Mouse (Mus musculus): ENCODE results near the gene Gm10134. TPM values are rescaled to one million over a fixed set of nuclear protein-coding genes. Genes with fewer than 3 reads are reported as not detected.

Gene Gm10134
- polyA plus RNA-seq, 1 experiment = not detected

- no peak overlapping the region for H3K4me3 ChIP-seq (replicated peaks; ENCODE audit: control insufficient read depth, low read depth, low read length)
- no peak overlapping the region for H3K27ac ChIP-seq (ENCODE audit: control insufficient read depth, insufficient read depth, low read depth, low read length, poor library complexity)
- TF ChIP-seq POLR2A (IDR thresholded peaks at IDR 0.05; ENCODE audit: borderline replicate concordance, control insufficient read depth, low read depth, low read length) (no peak), CTCF (IDR thresholded peaks at IDR 0.05; ENCODE audit: control insufficient read depth, insufficient read depth, low read length) (no peak)
- H3K4me1 ChIP-seq (ENCODE audit: control insufficient read depth, insufficient read depth, low read length) = peaks cover 7% of the 10 kb centered on the region
- WGBS = 79% methylated on average over 7 of the region's 7 CpGs
Measured at GRCm38 (mm10) chr2:28530311-28530710, 24.4 kb downstream of the Gm10134 start.

- H3K4me3 ChIP-seq (replicated peaks; ENCODE audit: control insufficient read depth, low read depth, low read length) = peak overlapping the region; percentile 10
- H3K27ac ChIP-seq (ENCODE audit: control insufficient read depth, insufficient read depth, low read depth, low read length, poor library complexity) = peak overlapping the region; percentile 17; the same call in 1 of the 2 replicates
- WGBS = 3% methylated on average over 49 of the region's 49 CpGs
- peaks cover 5% of the 10 kb centered on the region for H3K4me1 ChIP-seq (ENCODE audit: control insufficient read depth, insufficient read depth, low read length)
- TF ChIP-seq POLR2A (IDR thresholded peaks at IDR 0.05; ENCODE audit: borderline replicate concordance, control insufficient read depth, low read depth, low read length) (peak; percentile 35; the same call in 1 of the 2 replicates), CTCF (IDR thresholded peaks at IDR 0.05; ENCODE audit: control insufficient read depth, insufficient read depth, low read length) (no peak)
Measured at GRCm38 (mm10) chr2:28532938-28533771, 27.3 kb downstream of the Gm10134 start.

GRCm38 (mm10) chr2:28533901-28534435 lies 28.1 kb downstream of the Gm10134 start:
- Histone ChIP-seq H3K4me1 (ENCODE audit: control insufficient read depth, insufficient read depth, low read length) (peaks cover 5% of the 10 kb centered on the region), H3K4me3 (replicated peaks; ENCODE audit: control insufficient read depth, low read depth, low read length) (no peak overlapping the region), H3K27ac (ENCODE audit: control insufficient read depth, insufficient read depth, low read depth, low read length, poor library complexity) (no peak overlapping the region)
- WGBS = 60% methylated on average over 7 of the region's 7 CpGs
- no peak for TF ChIP-seq CTCF (IDR thresholded peaks at IDR 0.05; ENCODE audit: control insufficient read depth, insufficient read depth, low read length)
- no peak for TF ChIP-seq POLR2A (IDR thresholded peaks at IDR 0.05; ENCODE audit: borderline replicate concordance, control insufficient read depth, low read depth, low read length)

- TF ChIP-seq CTCF (IDR thresholded peaks at IDR 0.05; ENCODE audit: control insufficient read depth, insufficient read depth, low read length) (no peak), POLR2A (IDR thresholded peaks at IDR 0.05; ENCODE audit: borderline replicate concordance, control insufficient read depth, low read depth, low read length) (no peak)
- Histone ChIP-seq H3K4me1 (ENCODE audit: control insufficient read depth, insufficient read depth, low read length) (peaks cover 5% of the 10 kb centered on the region), H3K27ac (ENCODE audit: control insufficient read depth, insufficient read depth, low read depth, low read length, poor library complexity) (no peak overlapping the region), H3K4me3 (replicated peaks; ENCODE audit: control insufficient read depth, low read depth, low read length) (no peak overlapping the region)
- 68% methylated on average over 11 of the region's 11 CpGs for WGBS
Measured at GRCm38 (mm10) chr2:28534436-28535262, 28.8 kb downstream of the Gm10134 start.

GRCm38 (mm10) chr2:28535263-28535540 lies 29.3 kb downstream of the Gm10134 start:
- H3K27ac ChIP-seq (ENCODE audit: control insufficient read depth, insufficient read depth, low read depth, low read length, poor library complexity) = no peak overlapping the region
- no peak overlapping the region for H3K4me3 ChIP-seq (replicated peaks; ENCODE audit: control insufficient read depth, low read depth, low read length)
- H3K4me1 ChIP-seq (ENCODE audit: control insufficient read depth, insufficient read depth, low read length) = peaks cover 7% of the 10 kb centered on the region
- 72% methylated on average over 4 of the region's 4 CpGs for WGBS
- TF ChIP-seq POLR2A (IDR thresholded peaks at IDR 0.05; ENCODE audit: borderline replicate concordance, control insufficient read depth, low read depth, low read length) = no peak
- TF ChIP-seq CTCF (IDR thresholded peaks at IDR 0.05; ENCODE audit: control insufficient read depth, insufficient read depth, low read length) = no peak

- no peak overlapping the region for H3K27ac ChIP-seq (ENCODE audit: control insufficient read depth, insufficient read depth, low read depth, low read length, poor library complexity)
Measured at GRCm38 (mm10) chr2:28535650-28536049, 29.8 kb downstream of the Gm10134 start.

GRCm38 (mm10) chr2:28536166-28536565 lies 30.3 kb downstream of the Gm10134 start:
- Histone ChIP-seq H3K4me1 (ENCODE audit: control insufficient read depth, insufficient read depth, low read length) (peaks cover 10% of the 10 kb centered on the region), H3K27ac (ENCODE audit: control insufficient read depth, insufficient read depth, low read depth, low read length, poor library complexity) (no peak overlapping the region)

More at GRCm38 (mm10) chr2:28535650-28536049, 29.8 kb downstream of the Gm10134 start:
- TF ChIP-seq POLR2A (IDR thresholded peaks at IDR 0.05; ENCODE audit: borderline replicate concordance, control insufficient read depth, low read depth, low read length) (no peak), CTCF (IDR thresholded peaks at IDR 0.05; ENCODE audit: control insufficient read depth, insufficient read depth, low read length) (no peak)
- H3K4me3 ChIP-seq (replicated peaks; ENCODE audit: control insufficient read depth, low read depth, low read length) = no peak overlapping the region
- peaks cover 10% of the 10 kb centered on the region for H3K4me1 ChIP-seq (ENCODE audit: control insufficient read depth, insufficient read depth, low read length)
- WGBS = 69% methylated on average over 7 of the region's 7 CpGs

More at GRCm38 (mm10) chr2:28536166-28536565, 30.3 kb downstream of the Gm10134 start:
- TF ChIP-seq POLR2A (IDR thresholded peaks at IDR 0.05; ENCODE audit: borderline replicate concordance, control insufficient read depth, low read depth, low read length) (no peak), CTCF (IDR thresholded peaks at IDR 0.05; ENCODE audit: control insufficient read depth, insufficient read depth, low read length) (no peak)
- H3K4me3 ChIP-seq (replicated peaks; ENCODE audit: control insufficient read depth, low read depth, low read length) = no peak overlapping the region
- WGBS = 66% methylated on average over 4 of the region's 4 CpGs

All from bone marrow, adult 2 months (tissue).